Mouse (Mus musculus): ENCODE measurements around the gene Gimap1. TPM values are rescaled to one million over a fixed set of nuclear protein-coding genes. Genes with fewer than 3 reads are reported as not detected.

Gimap1 gene
- polyA plus RNA-seq, 1 experiment from 2014 or later: 4.7 TPM

DNA sequence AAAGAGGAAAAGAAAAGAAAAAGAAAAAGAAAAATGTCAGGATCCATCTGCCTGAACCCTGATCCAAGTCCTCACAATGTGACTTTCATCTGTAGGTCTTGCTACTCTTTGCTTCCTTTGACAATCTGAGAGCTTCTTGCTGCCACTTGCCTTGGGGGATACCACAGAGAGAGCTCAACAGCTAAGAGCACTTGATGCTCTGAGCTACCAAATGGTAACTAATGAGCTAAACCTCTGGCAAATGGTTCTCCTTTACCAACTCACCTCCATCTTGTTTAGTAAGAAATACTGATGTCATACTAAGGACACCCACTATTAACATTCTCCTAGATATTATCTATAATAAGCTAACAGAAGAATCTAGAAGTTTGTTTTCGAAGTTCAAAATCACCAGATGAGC, 5.2 kb upstream of the Gimap1 start:
- no peak overlapping the region for H3K4me2 ChIP-seq
- no peak overlapping the region for H3K27ac ChIP-seq (ENCODE audit: low read depth, low read length)
- no peaks in the 10 kb centered on the region for H3K9me3 ChIP-seq (ENCODE audit: control insufficient read depth, low read length)
- 78% methylated on average over 1 of the region's 1 CpGs for WGBS
- H3K4me3 ChIP-seq (ENCODE audit: low read depth, low read length): no peak overlapping the region
- DNase-seq (ENCODE audit: low spot score, missing footprints) (no peak), ATAC-seq (ENCODE audit: low FRiP score) (no peak)
- no peak overlapping the region for H3K9ac ChIP-seq (ENCODE audit: low read length)
- H3K27me3 ChIP-seq (ENCODE audit: control insufficient read depth, insufficient read depth, low read length): no peaks in the 10 kb centered on the region
- no peaks in the 10 kb centered on the region for H3K36me3 ChIP-seq (ENCODE audit: control insufficient read depth, insufficient read depth, low read length)
- H3K4me1 ChIP-seq (ENCODE audit: control insufficient read depth, insufficient read depth, low read length): no peaks in the 10 kb centered on the region

- WGBS: 74% methylated on average over 2 of the region's 2 CpGs
- Histone ChIP-seq H3K27ac (ENCODE audit: low read depth, low read length) (no peak overlapping the region), H3K9ac (ENCODE audit: low read length) (no peak overlapping the region), H3K4me1 (ENCODE audit: control insufficient read depth, insufficient read depth, low read length) (no peaks in the 10 kb centered on the region), H3K36me3 (ENCODE audit: control insufficient read depth, insufficient read depth, low read length) (no peaks in the 10 kb centered on the region), H3K4me2 (no peak overlapping the region), H3K9me3 (ENCODE audit: control insufficient read depth, low read length) (no peaks in the 10 kb centered on the region), H3K27me3 (ENCODE audit: control insufficient read depth, insufficient read depth, low read length) (peaks cover 2% of the 10 kb centered on the region; the same call in 1 of the 2 replicates), H3K4me3 (ENCODE audit: low read depth, low read length) (no peak overlapping the region)
- ATAC-seq (ENCODE audit: low FRiP score) (no peak), DNase-seq (ENCODE audit: low spot score, missing footprints) (no peak)
These were observed 1.8 kb upstream of the Gimap1 start for GRCm38 (mm10) chr6:48737053-48737452.

GRCm38 (mm10) chr6:48737688-48738087, 1.2 kb upstream of the Gimap1 start:
- DNase-seq (ENCODE audit: low spot score, missing footprints): no peak
- Histone ChIP-seq H3K27ac (ENCODE audit: low read depth, low read length) (no peak overlapping the region), H3K4me2 (no peak overlapping the region), H3K27me3 (ENCODE audit: control insufficient read depth, insufficient read depth, low read length) (peaks cover 9% of the 10 kb centered on the region), H3K4me1 (ENCODE audit: control insufficient read depth, insufficient read depth, low read length) (no peaks in the 10 kb centered on the region), H3K9ac (ENCODE audit: low read length) (no peak overlapping the region), H3K9me3 (ENCODE audit: control insufficient read depth, low read length) (no peaks in the 10 kb centered on the region), H3K36me3 (ENCODE audit: control insufficient read depth, insufficient read depth, low read length) (no peaks in the 10 kb centered on the region), H3K4me3 (ENCODE audit: low read depth, low read length) (no peak overlapping the region)
- 93% methylated on average over 5 of the region's 5 CpGs for WGBS
- ATAC-seq (ENCODE audit: low FRiP score): no peak

GRCm38 (mm10) chr6:48739780-48740055, 864 bp downstream of the Gimap1 start:
- 91% methylated on average over 3 of the region's 3 CpGs for WGBS
- H3K9ac ChIP-seq (ENCODE audit: low read length): no peak overlapping the region
- no peaks in the 10 kb centered on the region for H3K36me3 ChIP-seq (ENCODE audit: control insufficient read depth, insufficient read depth, low read length)
- H3K9me3 ChIP-seq (ENCODE audit: control insufficient read depth, low read length): no peaks in the 10 kb centered on the region
- ATAC-seq (ENCODE audit: low FRiP score) (no peak), DNase-seq (ENCODE audit: low spot score, missing footprints) (no peak)
- peaks cover 13% of the 10 kb centered on the region for H3K27me3 ChIP-seq (ENCODE audit: control insufficient read depth, insufficient read depth, low read length)
- H3K4me3 ChIP-seq (ENCODE audit: low read depth, low read length): no peak overlapping the region
- no peak overlapping the region for H3K4me2 ChIP-seq
- no peak overlapping the region for H3K27ac ChIP-seq (ENCODE audit: low read depth, low read length)
- no peaks in the 10 kb centered on the region for H3K4me1 ChIP-seq (ENCODE audit: control insufficient read depth, insufficient read depth, low read length)

DNA sequence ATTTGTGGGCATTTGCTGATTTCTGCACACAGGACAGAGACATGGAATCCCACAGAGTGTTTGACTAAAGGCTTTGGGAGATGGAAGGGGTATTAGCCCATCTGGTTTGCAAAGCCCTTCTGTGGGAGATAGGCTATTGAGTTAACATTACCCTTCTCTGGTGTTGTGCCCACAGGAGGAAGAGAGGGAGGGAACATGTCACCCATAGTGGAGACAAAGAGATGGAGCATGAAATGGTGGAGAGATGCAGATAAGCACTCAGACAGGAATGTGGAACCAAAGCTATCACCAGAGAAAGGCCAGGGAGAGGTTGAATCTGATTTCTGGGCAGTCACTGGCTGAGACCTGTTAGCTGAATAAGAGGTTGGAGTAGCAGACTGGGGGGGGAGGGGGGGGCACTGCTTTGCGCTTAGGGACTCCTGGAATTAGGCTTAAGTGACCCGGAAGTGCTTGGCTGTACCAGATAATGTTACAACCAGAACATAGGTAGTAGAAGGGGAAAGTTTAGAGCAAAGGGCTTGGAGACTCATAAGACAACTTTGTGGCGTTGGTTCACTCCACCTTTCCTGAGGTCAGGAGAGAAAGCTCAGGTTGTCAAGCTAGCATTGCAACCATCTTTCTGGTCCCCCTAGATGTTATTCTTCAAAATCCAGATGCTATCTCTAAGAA, 1.8 kb downstream of the Gimap1 start:
- Histone ChIP-seq H3K4me3 (ENCODE audit: low read depth, low read length) (no peak overlapping the region), H3K27me3 (ENCODE audit: control insufficient read depth, insufficient read depth, low read length) (peaks cover 13% of the 10 kb centered on the region), H3K9me3 (ENCODE audit: control insufficient read depth, low read length) (no peaks in the 10 kb centered on the region), H3K9ac (ENCODE audit: low read length) (no peak overlapping the region), H3K36me3 (ENCODE audit: control insufficient read depth, insufficient read depth, low read length) (no peaks in the 10 kb centered on the region), H3K4me2 (no peak overlapping the region), H3K27ac (ENCODE audit: low read depth, low read length) (no peak overlapping the region), H3K4me1 (ENCODE audit: control insufficient read depth, insufficient read depth, low read length) (no peaks in the 10 kb centered on the region)
- DNase-seq (ENCODE audit: low spot score, missing footprints): no peak
- no peak for ATAC-seq (ENCODE audit: low FRiP score)
- 66% methylated on average over 3 of the region's 3 CpGs for WGBS

DNA sequence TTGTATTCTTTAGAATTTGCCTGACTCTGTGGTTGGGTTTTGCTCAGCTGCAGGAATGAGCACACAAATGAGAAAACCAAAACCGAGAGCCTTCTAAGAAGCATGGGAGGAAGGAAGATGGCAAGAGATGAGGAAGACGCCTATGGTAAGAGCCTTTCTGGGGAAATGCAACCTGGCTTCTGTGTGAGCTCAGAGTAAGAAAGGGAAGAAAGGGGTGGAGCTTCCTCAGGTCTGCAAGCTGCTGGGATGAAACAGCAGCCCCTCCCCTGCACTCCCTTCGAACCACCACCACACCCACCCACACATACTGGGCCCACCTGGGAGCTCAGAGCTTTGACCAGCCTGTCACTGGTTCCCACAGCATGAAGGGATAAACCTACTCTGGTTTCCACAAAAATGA, 2.4 kb downstream of the Gimap1 start:
- no peak for DNase-seq (ENCODE audit: low spot score, missing footprints)
- 43% methylated on average over 3 of the region's 3 CpGs for WGBS

DNA sequence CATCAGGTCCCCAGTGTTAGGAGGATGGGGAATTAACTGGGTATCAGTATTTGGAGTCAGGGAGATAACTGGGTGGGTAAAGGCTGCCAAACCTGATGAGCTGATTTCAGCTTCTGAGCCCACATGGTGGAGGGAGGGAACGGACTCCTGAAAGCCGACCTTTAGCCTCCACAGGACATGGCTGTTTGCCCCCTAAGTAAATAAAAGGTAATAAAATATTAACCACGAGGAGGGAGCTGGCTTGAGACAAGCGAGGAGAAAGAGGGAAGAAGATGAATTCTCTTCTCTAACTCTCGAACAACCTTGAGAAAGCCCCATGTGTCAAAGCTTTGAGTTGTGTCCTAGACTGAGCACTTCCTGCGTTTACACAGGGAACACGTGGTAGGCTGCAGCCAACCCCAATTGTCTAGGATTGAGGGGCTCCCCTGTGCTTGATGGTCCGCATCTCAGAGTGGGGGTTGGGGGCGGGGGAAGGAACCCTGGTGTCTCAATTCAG, 2.9 kb downstream of the Gimap1 start:
- Histone ChIP-seq H3K9me3 (ENCODE audit: control insufficient read depth, low read length) (no peaks in the 10 kb centered on the region), H3K4me3 (ENCODE audit: low read depth, low read length) (no peak overlapping the region), H3K4me1 (ENCODE audit: control insufficient read depth, insufficient read depth, low read length) (no peaks in the 10 kb centered on the region), H3K27me3 (ENCODE audit: control insufficient read depth, insufficient read depth, low read length) (peaks cover 13% of the 10 kb centered on the region), H3K9ac (ENCODE audit: low read length) (no peak overlapping the region), H3K4me2 (no peak overlapping the region), H3K27ac (ENCODE audit: low read depth, low read length) (no peak overlapping the region), H3K36me3 (ENCODE audit: control insufficient read depth, insufficient read depth, low read length) (no peaks in the 10 kb centered on the region)
- peak; percentile 85 for DNase-seq (ENCODE audit: low spot score, missing footprints)
- no peak for ATAC-seq (ENCODE audit: low FRiP score)
- WGBS: 37% methylated on average over 9 of the region's 9 CpGs

More for the DNA sequence above, 2.4 kb downstream of the Gimap1 start:
- Histone ChIP-seq H3K9me3 (ENCODE audit: control insufficient read depth, low read length) (no peaks in the 10 kb centered on the region), H3K4me3 (ENCODE audit: low read depth, low read length) (no peak overlapping the region), H3K36me3 (ENCODE audit: control insufficient read depth, insufficient read depth, low read length) (no peaks in the 10 kb centered on the region), H3K4me2 (no peak overlapping the region), H3K27me3 (ENCODE audit: control insufficient read depth, insufficient read depth, low read length) (peaks cover 13% of the 10 kb centered on the region), H3K4me1 (ENCODE audit: control insufficient read depth, insufficient read depth, low read length) (no peaks in the 10 kb centered on the region), H3K27ac (ENCODE audit: low read depth, low read length) (no peak overlapping the region), H3K9ac (ENCODE audit: low read length) (no peak overlapping the region)
- no peak for ATAC-seq (ENCODE audit: low FRiP score)

- Histone ChIP-seq H3K27ac (ENCODE audit: low read depth, low read length) (no peak overlapping the region), H3K4me2 (peak overlapping the region; percentile 59), H3K36me3 (ENCODE audit: control insufficient read depth, insufficient read depth, low read length) (no peaks in the 10 kb centered on the region), H3K9me3 (ENCODE audit: control insufficient read depth, low read length) (no peaks in the 10 kb centered on the region), H3K27me3 (ENCODE audit: control insufficient read depth, insufficient read depth, low read length) (peaks cover 13% of the 10 kb centered on the region), H3K9ac (ENCODE audit: low read length) (no peak overlapping the region), H3K4me1 (ENCODE audit: control insufficient read depth, insufficient read depth, low read length) (no peaks in the 10 kb centered on the region), H3K4me3 (ENCODE audit: low read depth, low read length) (peak overlapping the region; percentile 32)
- 2% methylated on average over 52 of the region's 52 CpGs for WGBS
- ATAC-seq (ENCODE audit: low FRiP score) (peak; percentile 46; the same call in 1 of the 2 replicates), DNase-seq (ENCODE audit: low spot score, missing footprints) (peak; percentile 92)
These were observed 3.8 kb downstream of the Gimap1 start for GRCm38 (mm10) chr6:48742422-48743351.

DNA sequence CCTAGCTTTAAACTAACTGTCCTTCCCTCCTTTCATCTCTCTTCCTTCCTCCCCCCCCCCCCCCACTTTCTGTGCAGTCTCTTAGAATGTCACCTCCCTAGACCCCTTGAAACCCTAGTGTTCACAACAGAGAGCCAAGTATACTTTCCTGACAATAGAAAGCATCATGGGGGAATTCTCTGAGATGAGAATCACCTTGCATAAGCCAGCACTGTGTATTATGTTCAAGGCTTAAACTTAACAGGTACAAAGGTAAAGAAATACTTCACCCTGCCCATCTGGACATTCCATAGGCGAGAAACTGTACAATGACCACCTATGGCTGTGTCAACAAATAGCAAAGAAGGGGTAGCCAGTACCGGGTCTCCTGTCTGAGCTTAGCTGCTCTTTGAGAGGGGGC, 6.6 kb downstream of the Gimap1 start:
- Histone ChIP-seq H3K27ac (ENCODE audit: low read depth, low read length) (no peak overlapping the region), H3K27me3 (ENCODE audit: control insufficient read depth, insufficient read depth, low read length) (peaks cover 13% of the 10 kb centered on the region), H3K4me1 (ENCODE audit: control insufficient read depth, insufficient read depth, low read length) (no peaks in the 10 kb centered on the region), H3K9me3 (ENCODE audit: control insufficient read depth, low read length) (no peaks in the 10 kb centered on the region), H3K4me2 (no peak overlapping the region), H3K36me3 (ENCODE audit: control insufficient read depth, insufficient read depth, low read length) (no peaks in the 10 kb centered on the region), H3K9ac (ENCODE audit: low read length) (no peak overlapping the region), H3K4me3 (ENCODE audit: low read depth, low read length) (no peak overlapping the region)
- WGBS: 60% methylated on average over 2 of the region's 2 CpGs
- DNase-seq (ENCODE audit: low spot score, missing footprints) (no peak), ATAC-seq (ENCODE audit: low FRiP score) (no peak)

All from midbrain, embryonic 11.5 days (tissue).